Mouse (Mus musculus): Measurements from ENCODE around the gene Ifitm2. TPM values are rescaled to one million over a fixed set of nuclear protein-coding genes. Genes with fewer than 3 reads are reported as not detected.

Gene Ifitm2
- polyA plus RNA-seq (2012; rRNA removed): 87.0 and 380 TPM in 2 replicates

GRCm38 (mm10) chr7:140955758-140956555 is at the start of gene Ifitm2, which contains the start of gene Gm45717:
Gene Ifitm2, minus strand, starts transcription at chr7:140955987.
Gene Gm45717, minus strand, starts transcription at chr7:140955937.

DNA sequence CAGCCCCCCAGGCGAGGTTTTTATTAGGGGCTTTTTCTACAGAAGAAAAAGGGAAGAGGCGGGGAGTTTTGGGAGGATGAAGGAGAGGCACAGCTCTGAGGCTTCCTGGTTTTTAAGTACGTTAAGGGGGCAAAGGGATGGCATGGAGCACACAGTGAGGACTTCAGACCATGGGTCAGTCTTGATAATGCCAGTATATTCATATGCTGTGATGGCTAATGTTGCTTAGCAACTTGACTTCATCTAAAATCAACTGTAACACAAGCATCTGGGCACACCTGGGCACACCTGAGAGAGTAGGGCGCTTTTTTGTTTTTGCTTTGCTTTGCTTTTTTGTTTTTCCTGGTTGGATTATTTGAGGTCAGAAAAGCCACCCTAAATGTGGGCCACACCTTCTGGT is 11.1 kb upstream of the Ifitm2 start, which contains the start of gene Ifitm1:
Gene Ifitm1 (plus strand): TSS at position 301 of the 400 bp plus-strand sequence.

GRCm38 (mm10) chr7:140949824-140950530 is 5.8 kb downstream of the Ifitm2 start, which contains the start of gene Ifitm5:
Gene Ifitm5, minus strand, starts transcription at chr7:140950291.

DNA sequence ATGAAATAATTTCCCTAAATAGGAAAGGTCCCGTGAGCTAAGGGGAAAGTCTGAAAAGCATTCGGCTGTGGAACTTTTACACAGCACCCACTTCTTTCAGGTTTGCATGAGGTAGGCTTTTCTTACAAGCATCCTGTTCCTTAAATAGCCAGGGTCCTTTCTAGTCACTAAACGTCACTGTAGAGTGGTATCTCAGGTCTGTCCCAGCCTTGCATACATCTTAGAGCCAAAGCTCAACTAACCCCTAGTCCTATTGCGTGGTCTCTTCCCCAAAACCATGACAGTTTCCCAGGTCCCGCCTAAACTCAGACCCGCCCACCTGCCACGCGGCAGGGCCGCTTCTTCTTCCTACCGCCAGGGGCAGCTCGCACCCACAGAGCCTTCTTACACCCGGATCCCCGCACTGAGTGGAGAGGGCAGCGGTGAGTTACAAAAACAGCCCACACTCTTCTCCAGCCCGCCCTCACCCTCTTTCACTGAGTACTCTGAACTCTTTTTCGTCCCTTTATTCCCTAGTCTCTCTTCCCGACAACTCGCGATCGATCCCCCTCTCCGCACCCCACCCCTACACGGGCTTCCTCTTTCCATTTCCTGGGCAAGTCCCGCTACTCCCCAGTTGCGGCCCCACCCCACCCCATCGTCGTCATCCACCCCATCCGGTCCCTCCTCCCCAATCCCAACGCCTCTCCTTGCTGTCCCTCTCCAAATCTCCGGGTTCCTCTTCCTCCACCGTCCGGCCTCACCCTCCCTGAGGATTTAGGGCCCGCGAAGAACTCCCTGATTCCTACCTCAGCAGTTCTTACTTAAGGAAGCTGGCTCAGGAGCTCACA is 14.3 kb downstream of the Ifitm2 start, which contains the start of gene Pgghg:
Gene Pgghg (plus strand): TSS at position 170 of the 830 bp plus-strand sequence.

GRCm38 (mm10) chr7:140920418-140921029 is 35.3 kb downstream of the Ifitm2 start, which contains the start of gene Nlrp6:
Gene Nlrp6, plus strand, starts transcription at chr7:140920902.

Other genes with a start within 250 kb of the Ifitm2 start
- not detected in 2 replicates for gene Cyp2e1, start 192.2 kb downstream of the Ifitm2 start, polyA plus RNA-seq (2012; rRNA removed)
- gene Syce1, start 168.1 kb downstream of the Ifitm2 start, polyA plus RNA-seq (2012; rRNA removed): 0.12 and 0.24 TPM in 2 replicates
- 2.4 and 4.2 TPM in 2 replicates for gene Zfp941, start 133.8 kb downstream of the Ifitm2 start, polyA plus RNA-seq (2012; rRNA removed)
- 0.32 and 0.51 TPM in 2 replicates for gene Urah, start 121.0 kb downstream of the Ifitm2 start, polyA plus RNA-seq (2012; rRNA removed)
- not detected in 2 replicates for gene Scgb1c1, start 110.4 kb downstream of the Ifitm2 start, polyA plus RNA-seq (2012; rRNA removed)
- gene Odf3, start 108.2 kb downstream of the Ifitm2 start, polyA plus RNA-seq (2012; rRNA removed): not detected in 2 replicates
- gene Gm45785, start 99.7 kb downstream of the Ifitm2 start, polyA plus RNA-seq (2012; rRNA removed): 0.08 and 0.14 TPM in 2 replicates
- gene Ric8a, start 99.0 kb downstream of the Ifitm2 start, polyA plus RNA-seq (2012; rRNA removed): 61.0 and 61.6 TPM in 2 replicates
- 21.6 and 24.4 TPM in 2 replicates for gene Bet1l, start 98.4 kb downstream of the Ifitm2 start, polyA plus RNA-seq (2012; rRNA removed)
- 167 and 206 TPM in 2 replicates for gene Psmd13, start 74.0 kb downstream of the Ifitm2 start, polyA plus RNA-seq (2012; rRNA removed)
- 22.4 and 26.1 TPM in 2 replicates for gene Sirt3, start 73.7 kb downstream of the Ifitm2 start, polyA plus RNA-seq (2012; rRNA removed)
- gene Cox8b, start 55.5 kb downstream of the Ifitm2 start, polyA plus RNA-seq (2012; rRNA removed): 0.50 and 1.3 TPM in 2 replicates
- 0.17 and 0.53 TPM in 2 replicates for gene Nlrp6, start 35.1 kb downstream of the Ifitm2 start, polyA plus RNA-seq (2012; rRNA removed)
- 15.3 and 24.6 TPM in 2 replicates for gene Pgghg, start 14.6 kb downstream of the Ifitm2 start, polyA plus RNA-seq (2012; rRNA removed)
- gene Ifitm5, start 5.7 kb downstream of the Ifitm2 start, polyA plus RNA-seq (2012; rRNA removed): 0.88 and 2.0 TPM in 2 replicates
- not detected in 2 replicates for gene Gm45717, start 50 bp downstream of the Ifitm2 start, polyA plus RNA-seq (2012; rRNA removed)
- 12.4 and 30.5 TPM in 2 replicates for gene Ifitm1, start 11.2 kb upstream of the Ifitm2 start, polyA plus RNA-seq (2012; rRNA removed)
- gene Ifitm3, start 54.8 kb upstream of the Ifitm2 start, polyA plus RNA-seq (2012; rRNA removed): 5.5 and 20.2 TPM in 2 replicates
- gene Ifitm6, start 61.9 kb upstream of the Ifitm2 start, polyA plus RNA-seq (2012; rRNA removed): 0.35 and 0.38 TPM in 2 replicates
- not detected in 2 replicates for gene Gm17387, start 73.1 kb upstream of the Ifitm2 start, polyA plus RNA-seq (2012; rRNA removed)
- 68.2 and 109 TPM in 2 replicates for gene B4galnt4, start 105.1 kb upstream of the Ifitm2 start, polyA plus RNA-seq (2012; rRNA removed)
- gene Pkp3, start 122.2 kb upstream of the Ifitm2 start, polyA plus RNA-seq (2012; rRNA removed): 1.5 and 2.1 TPM in 2 replicates
- gene Sigirr, start 144.6 kb upstream of the Ifitm2 start, polyA plus RNA-seq (2012; rRNA removed): 2.3 and 2.7 TPM in 2 replicates
- 0.52 and 0.88 TPM in 2 replicates for gene Ano9, start 161.8 kb upstream of the Ifitm2 start, polyA plus RNA-seq (2012; rRNA removed)
- gene Ptdss2, start 166.4 kb upstream of the Ifitm2 start, polyA plus RNA-seq (2012; rRNA removed): 55.5 and 61.6 TPM in 2 replicates
- 44.5 and 71.8 TPM in 2 replicates for gene Rnh1, start 216.9 kb upstream of the Ifitm2 start, polyA plus RNA-seq (2012; rRNA removed)
- 97.5 and 134 TPM in 2 replicates for gene Hras, start 238.0 kb upstream of the Ifitm2 start, polyA plus RNA-seq (2012; rRNA removed)
- 15.4 and 17.1 TPM in 2 replicates for gene Lrrc56, start 238.2 kb upstream of the Ifitm2 start, polyA plus RNA-seq (2012; rRNA removed)

All from central nervous system, embryonic 11.5 days (tissue).